Mouse (Mus musculus) liver, embryonic 14.5 days (tissue): ENCODE results near the gene Get4. TPM values are rescaled to one million over a fixed set of nuclear protein-coding genes. Genes with fewer than 3 reads are reported as not detected.

Experiments
- ATAC-seq: fragments of 200-750 bp; cut with Nextera tagmentation; 2 replicates; pipeline ENCODE4 v1.8.0; 2017; ENCODE audit warnings: moderate number of reproducible peaks, mild to moderate bottlenecking, moderate library complexity; ENCODE audit not compliant: insufficient read depth
- DNase-seq, 3 experiments: peaks; one replicate each; pipeline ENCODE4 v3.0.0-alpha.2; 2012 to 2013; ENCODE audit warnings: low read depth in 3 of 3, low spot score in 3 of 3
- H3K27ac ChIP-seq: fragments of 300-500 bp; sonication (generic); 2 replicates; pipeline ENCODE4 v1.5.1; 2014; ENCODE audit warnings: moderate library complexity, mild to moderate bottlenecking, control low read depth, inconsistent platforms
- H3K27me3 ChIP-seq: fragments of 300-500 bp; sonication (generic); 2 replicates; pipeline ENCODE4 v1.6.1; 2014; ENCODE audit warnings: mild to moderate bottlenecking, low read length, moderate library complexity; ENCODE audit not compliant: control insufficient read depth, insufficient read depth
- H3K36me3 ChIP-seq: fragments of 300-500 bp; sonication (generic); replicated peaks from 2 replicates; pipeline ENCODE4 v1.6.1; 2014; ENCODE audit warnings: low read depth; ENCODE audit not compliant: control insufficient read depth, insufficient read depth
- H3K4me1 ChIP-seq, 2 experiments: fragments of 200-500 bp in 1 of 2; fragments of 300-500 bp in 1 of 2; sonication (generic) in 1 of 2; replicated peaks; 2 replicates each; pipeline ENCODE4 v1.6.1; 2012 to 2014; ENCODE audit warnings: antibody characterized with exemption in 1 of 2, inconsistent platforms in 1 of 2, low read length in 1 of 2; ENCODE audit not compliant: control insufficient read depth in 2 of 2, insufficient read depth in 2 of 2
- H3K4me2 ChIP-seq: fragments of 300-500 bp; sonication (generic); 2 replicates; pipeline ENCODE4 v1.6.1; 2014; ENCODE audit warnings: low read depth, mild to moderate bottlenecking, control low read depth, moderate library complexity
- H3K4me3 ChIP-seq, 2 experiments: fragments of 200-500 bp in 1 of 2; fragments of 300-500 bp in 1 of 2; sonication (generic) in 1 of 2; 2 replicates each; pipeline ENCODE4 v1.5.1; 2012 to 2014; ENCODE audit warnings: low read depth in 2 of 2, low read length in 2 of 2, mild to moderate bottlenecking in 2 of 2, control low read depth in 1 of 2, inconsistent platforms in 1 of 2, moderate library complexity in 1 of 2; ENCODE audit not compliant: insufficient read depth in 1 of 2
- H3K9ac ChIP-seq: fragments of 300-500 bp; sonication (generic); replicated peaks from 2 replicates; pipeline ENCODE4 v1.6.1; 2014; ENCODE audit warnings: mild to moderate bottlenecking, control low read depth, moderate library complexity
- H3K9me3 ChIP-seq: fragments of 300-500 bp; sonication (generic); 2 replicates; pipeline ENCODE4 v1.6.1; 2016; ENCODE audit warnings: low read length, mixed read lengths; ENCODE audit not compliant: control insufficient read depth
- CTCF ChIP-seq: IDR thresholded peaks from 2 replicates; pipeline ENCODE4 v1.5.1; 2016; ENCODE audit warnings: antibody characterized with exemption, low read depth, control low read depth
- EP300 ChIP-seq: IDR thresholded peaks from 2 replicates; pipeline ENCODE4 v1.6.1; 2016; ENCODE audit warnings: antibody characterized with exemption, low read depth
- WGBS: fragments of 180-500 bp; shearing (Covaris S2); extraction: QIAGEN DNeasy Blood & Tissue Kit; methylation state at CpG from one replicate; pipeline ENCODE4 v1.1.7; 2014; ENCODE audit not compliant: insufficient replicate concordance; 5-methylcytosine and 5-hydroxymethylcytosine counted together
- polyA plus RNA-seq, 2 experiments: library from polyadenylated mRNA; depleted of rRNA in 1 of 2; stranded (reverse) in 1 of 2; unstranded in 1 of 2; fragments of >200 nt; fragmentation: Nextera tagmentation in 1 of 2; extraction: Ambion mirVana in 1 of 2; gene quantifications; 2 replicates each; pipeline versions ENCODE4 v1.2.1 to v1.2.3; 2012 to 2014

Gene Get4
- polyA plus RNA-seq, 2 experiments = 56.8 to 107 TPM

DNA sequence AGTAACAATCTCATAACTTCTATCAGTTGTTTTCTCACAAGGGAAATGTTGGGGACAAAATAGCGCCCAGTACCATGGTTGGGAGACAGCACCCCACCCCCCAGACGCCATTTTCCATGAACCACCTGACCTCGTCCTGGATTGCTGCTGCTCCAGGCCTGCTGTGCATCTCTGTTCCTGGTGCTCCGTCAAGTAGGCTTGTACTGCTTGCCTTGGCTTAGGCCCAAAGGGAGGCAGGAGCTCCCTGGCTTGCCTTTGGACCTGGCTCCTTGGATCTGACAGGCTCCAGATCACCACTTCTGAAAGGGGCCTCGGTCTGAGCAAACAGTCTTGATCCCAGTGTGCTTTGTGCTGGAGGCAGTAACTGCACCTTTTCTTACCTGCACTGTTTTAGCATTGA lies 7.7 kb downstream of the Get4 start:
- TF ChIP-seq EP300 = no peak
- TF ChIP-seq CTCF = no peak
- H3K4me1 ChIP-seq = peaks cover 4 to 23% of the 10 kb centered on the region in 2 experiments
- H3K4me2 ChIP-seq = no peak overlapping the region
- H3K9me3 ChIP-seq = no peaks in the 10 kb centered on the region
- 77% methylated on average over 5 of the region's 5 CpGs for WGBS
- H3K27me3 ChIP-seq = no peaks in the 10 kb centered on the region
- H3K4me3 ChIP-seq = no peak overlapping the region
- H3K36me3 ChIP-seq = peaks cover 45% of the 10 kb centered on the region
- H3K9ac ChIP-seq = no peak overlapping the region
- H3K27ac ChIP-seq = no peak overlapping the region
- no peak for ATAC-seq
- no peak for DNase-seq

DNA sequence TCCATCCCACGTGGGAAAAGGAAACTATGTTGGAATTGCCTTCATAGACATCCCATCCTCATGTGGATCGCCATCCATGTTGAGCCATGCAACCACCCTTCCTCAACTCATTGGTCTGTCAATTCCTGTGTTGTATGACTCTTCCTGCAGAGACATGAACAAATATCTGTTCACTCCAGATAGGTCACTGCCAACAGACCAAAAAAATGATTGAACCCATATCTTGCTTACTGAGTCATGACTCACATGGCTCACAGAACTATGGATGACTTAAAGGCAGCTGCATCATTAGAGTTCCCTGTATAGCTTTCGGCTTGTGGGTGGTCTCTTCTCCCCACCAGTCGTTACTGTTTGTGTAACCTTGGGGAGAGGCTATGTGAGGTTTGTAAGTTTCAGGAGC lies 9.3 kb downstream of the Get4 start:
- H3K27ac ChIP-seq = no peak overlapping the region
- no peak overlapping the region for H3K9ac ChIP-seq
- peaks cover 57% of the 10 kb centered on the region for H3K36me3 ChIP-seq
- H3K4me3 ChIP-seq = no peak overlapping the region
- no peaks in the 10 kb centered on the region for H3K27me3 ChIP-seq
- DNase-seq = no peak
- no peak overlapping the region for H3K4me2 ChIP-seq
- TF ChIP-seq EP300 = no peak
- TF ChIP-seq CTCF = no peak
- no peaks in the 10 kb centered on the region for H3K9me3 ChIP-seq
- 73% methylated on average over 4 of the region's 4 CpGs for WGBS
- H3K4me1 ChIP-seq = peaks cover 4 to 14% of the 10 kb centered on the region in 2 experiments
- no peak for ATAC-seq

DNA sequence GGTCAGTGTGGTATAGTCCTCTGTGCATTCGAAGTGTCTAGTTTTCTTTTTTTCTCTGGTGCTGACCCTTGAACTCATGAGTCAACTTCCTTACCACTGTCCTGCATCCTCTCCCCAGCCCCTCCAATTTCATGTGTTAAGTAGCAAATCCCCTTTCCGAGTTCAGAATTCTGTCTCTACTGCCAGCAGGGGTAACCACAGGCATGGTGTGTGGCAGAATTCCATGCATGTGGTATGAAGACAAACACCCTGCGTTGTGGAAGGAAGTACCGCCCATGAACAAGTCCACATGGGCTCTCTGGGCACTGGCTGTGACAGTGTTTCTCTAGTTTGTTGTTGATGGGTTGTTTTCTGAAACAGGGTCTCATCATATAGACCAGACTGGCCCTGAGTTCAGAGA lies 15.5 kb downstream of the Get4 start:
- H3K4me1 ChIP-seq = no peaks in the 10 kb centered on the region

DNA sequence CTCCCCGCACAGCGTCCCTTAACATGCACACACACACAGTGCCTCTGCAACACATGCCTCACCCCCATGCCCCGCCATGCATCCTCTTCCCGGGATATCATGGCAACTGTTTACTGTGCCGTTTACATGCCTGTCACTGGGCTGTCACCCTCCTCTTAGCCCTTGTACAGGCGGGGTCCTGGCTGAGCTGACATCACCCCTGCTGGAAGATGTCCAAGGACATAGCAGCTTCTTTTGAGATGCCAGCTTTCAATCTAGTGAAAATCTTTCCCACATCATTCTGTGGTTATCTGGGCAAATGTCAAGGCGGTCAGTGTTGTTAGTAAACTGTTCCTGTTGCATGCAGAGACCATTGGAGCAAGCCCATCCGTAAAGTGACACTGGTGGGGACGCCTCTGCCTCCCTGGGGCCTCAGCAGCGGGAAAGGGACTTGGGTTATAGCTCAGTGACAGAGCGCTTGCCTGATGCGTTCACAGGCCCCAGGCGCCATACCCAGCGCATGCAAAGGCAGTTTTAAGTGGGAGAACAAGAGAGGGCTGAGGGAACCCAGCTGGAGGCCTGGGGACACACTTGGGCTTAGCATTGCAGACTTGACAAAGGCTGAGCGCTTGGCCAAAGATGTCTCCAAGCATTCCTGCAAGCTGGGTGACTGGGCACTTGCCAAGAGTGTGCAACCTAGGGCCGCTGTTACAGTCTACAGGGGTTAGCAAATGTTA lies 18.8 kb downstream of the Get4 start:
- DNase-seq (no peak), ATAC-seq (no peak)
- Histone ChIP-seq H3K27ac (no peak overlapping the region), H3K4me3 (no peak overlapping the region), H3K9me3 (no peaks in the 10 kb centered on the region), H3K4me1 (no peaks in the 10 kb centered on the region), H3K36me3 (peaks cover 23% of the 10 kb centered on the region), H3K4me2 (no peak overlapping the region), H3K9ac (no peak overlapping the region), H3K27me3 (no peaks in the 10 kb centered on the region)
- WGBS = 77% methylated on average over 16 of the region's 16 CpGs
- TF ChIP-seq EP300 (no peak), CTCF (no peak)

More for the DNA sequence above, 15.5 kb downstream of the Get4 start:
- Histone ChIP-seq H3K27ac (no peak overlapping the region), H3K4me2 (no peak overlapping the region), H3K36me3 (peaks cover 52% of the 10 kb centered on the region), H3K9ac (no peak overlapping the region), H3K4me3 (no peak overlapping the region), H3K9me3 (no peaks in the 10 kb centered on the region), H3K27me3 (no peaks in the 10 kb centered on the region)
- DNase-seq = no peak
- no peak for ATAC-seq
- TF ChIP-seq CTCF (no peak), EP300 (no peak)
- WGBS = 85% methylated on average over 4 of the region's 4 CpGs

DNA sequence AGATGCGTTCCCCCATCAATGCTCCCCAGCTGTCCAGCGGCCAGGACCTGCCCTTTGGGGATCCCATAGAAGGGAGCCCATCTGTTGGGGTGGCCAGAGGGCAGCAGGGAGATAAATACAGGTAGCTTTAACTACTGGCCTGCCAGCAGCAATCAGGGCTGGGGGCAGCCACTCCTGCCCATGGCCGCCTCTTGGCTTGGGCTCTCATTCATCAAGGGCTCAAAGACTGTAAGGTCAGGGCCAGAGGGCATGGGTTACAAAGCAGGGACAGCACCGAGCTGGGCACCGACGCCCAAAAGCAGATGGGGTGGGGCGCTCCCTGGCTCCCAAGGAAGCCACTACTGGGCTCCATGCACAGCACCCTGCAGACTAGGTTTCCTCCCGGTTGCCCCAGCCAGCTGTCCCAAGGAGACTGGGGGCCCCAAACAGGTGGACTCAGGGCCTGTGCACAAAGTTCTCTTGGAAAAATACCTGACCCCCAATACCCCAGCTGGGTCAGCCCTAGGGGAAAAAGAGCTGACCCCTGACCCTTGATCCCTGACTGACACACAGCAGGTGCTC lies 19.9 kb downstream of the Get4 start:
- Histone ChIP-seq H3K27me3 (no peaks in the 10 kb centered on the region), H3K4me1 (no peaks in the 10 kb centered on the region), H3K9ac (no peak overlapping the region), H3K36me3 (peaks cover 17% of the 10 kb centered on the region), H3K4me2 (no peak overlapping the region), H3K9me3 (no peaks in the 10 kb centered on the region), H3K27ac (no peak overlapping the region), H3K4me3 (no peak overlapping the region)
- DNase-seq = no peak
- no peak for TF ChIP-seq EP300
- TF ChIP-seq CTCF = no peak
- WGBS = 68% methylated on average over 8 of the region's 8 CpGs
- no peak; the same call in 1 of the 2 replicates for ATAC-seq
